Mouse (Mus musculus) C2C12 (cell line): ENCODE data around the gene Zbtb7b. TPM values are rescaled to one million over a fixed set of nuclear protein-coding genes. Genes with fewer than 3 reads are reported as not detected.

Experiments
- H3K27me3 ChIP-seq: one replicate; pipeline ENCODE4 v1.6.1; 2011; ENCODE audit not compliant: control insufficient read depth, insufficient read depth, insufficient read length
- H3K36me3 ChIP-seq: one replicate; pipeline ENCODE4 v1.6.1; 2011; ENCODE audit not compliant: control insufficient read depth, insufficient read depth
- H3K4me3 ChIP-seq: one replicate; pipeline ENCODE4 v1.5.1; 2011; ENCODE audit warnings: mild to moderate bottlenecking, control low read depth; ENCODE audit not compliant: poor library complexity, insufficient read depth, severe bottlenecking
- H3K79me2 ChIP-seq: one replicate; pipeline ENCODE4 v1.6.1; 2011; ENCODE audit not compliant: control insufficient read depth, insufficient read depth
- H3K79me3 ChIP-seq: one replicate; pipeline ENCODE4 v1.6.1; 2011; ENCODE audit warnings: low read depth, control low read depth
- H3ac ChIP-seq: one replicate; pipeline ENCODE3; 2011; ENCODE audit warnings: low read depth; ENCODE audit not compliant: control insufficient read depth, insufficient read length
- CEBPB ChIP-seq: IDR thresholded peaks from one replicate; pipeline ENCODE4 v1.6.1; 2011; ENCODE audit warnings: low read depth, mild to moderate bottlenecking, control low read depth, moderate library complexity
- CTCF ChIP-seq: IDR thresholded peaks from one replicate; pipeline ENCODE4 v1.5.1; 2011; ENCODE audit not compliant: control insufficient read depth, insufficient read depth, insufficient read length
- FOSL1 ChIP-seq: IDR thresholded peaks from one replicate; pipeline ENCODE4 v1.8.0; 2011; ENCODE audit warnings: mild to moderate bottlenecking, low read length; ENCODE audit not compliant: poor library complexity, insufficient read depth, severe bottlenecking
- MAX ChIP-seq: IDR thresholded peaks from one replicate; pipeline ENCODE4 v1.6.1; 2011; ENCODE audit warnings: mild to moderate bottlenecking, control low read depth
- MYOD1 ChIP-seq: IDR thresholded peaks from one replicate; pipeline ENCODE4 v1.6.1; 2011; ENCODE audit warnings: low read depth; ENCODE audit not compliant: control insufficient read depth, insufficient read length
- MYOG ChIP-seq: IDR thresholded peaks from one replicate; pipeline ENCODE4 v1.6.1; 2011; ENCODE audit not compliant: control insufficient read depth, insufficient read length; ENCODE audit errors: extremely low read depth
- USF1 ChIP-seq: IDR thresholded peaks from one replicate; pipeline ENCODE4 v1.6.1; 2011; ENCODE audit warnings: low read depth, mild to moderate bottlenecking, control low read depth, moderate library complexity
- polyA plus RNA-seq: library from polyadenylated mRNA; unstranded; fragments of >200 nt; fragmentation: generic; extraction: Trizol; gene quantifications from one replicate; pipeline ENCODE4 v1.2.1, GENCODE M21; 2012; ENCODE audit warnings: missing spikeins

Zbtb7b gene
- polyA plus RNA-seq, 1 experiment, result 29.5 TPM

DNA sequence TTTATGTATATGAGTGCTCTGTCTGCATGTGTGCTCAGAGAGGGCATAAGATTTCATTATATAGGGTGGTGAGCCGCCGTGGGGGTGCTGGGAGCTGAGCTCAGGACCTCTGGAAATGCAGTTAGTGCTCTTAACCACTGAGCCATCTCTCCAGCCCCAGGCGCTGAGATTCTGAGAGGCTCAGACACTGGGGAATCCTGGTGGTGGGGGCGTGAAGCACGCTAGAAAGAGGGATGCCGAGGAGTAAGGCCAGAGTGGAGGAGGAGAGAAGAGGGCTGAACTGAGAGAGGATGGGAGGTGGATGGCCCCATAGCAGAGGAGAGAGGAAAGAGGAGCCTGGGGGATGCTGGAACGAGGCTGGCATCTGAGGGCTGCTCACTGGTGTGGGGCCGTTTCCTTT lies 29.9 kb downstream of the Zbtb7b start:
- no peaks in the 10 kb centered on the region for H3K36me3 ChIP-seq
- H3K27me3 ChIP-seq, result peaks cover 41% of the 10 kb centered on the region
- H3K79me3 ChIP-seq, result no peaks in the 10 kb centered on the region
- no peak overlapping the region for H3K4me3 ChIP-seq
- no peak for TF ChIP-seq CTCF
- TF ChIP-seq FOSL1, result no peak
- no peak for TF ChIP-seq MYOD1
- no peak for TF ChIP-seq MAX
- no peak for TF ChIP-seq USF1
- TF ChIP-seq MYOG, result no peak
- TF ChIP-seq CEBPB, result no peak
- no peak overlapping the region for H3ac ChIP-seq
- H3K79me2 ChIP-seq, result no peaks in the 10 kb centered on the region

GRCm38 (mm10) chr3:89361675-89362074 lies 32.9 kb downstream of the Zbtb7b start, which contains the start of gene Dcst2:
Dcst2 (plus strand) TSS chr3:89361975.
- Histone ChIP-seq H3K27me3 (peaks cover 15% of the 10 kb centered on the region), H3K79me3 (no peaks in the 10 kb centered on the region), H3K4me3 (no peak within 1 kb of the TSS), H3ac (no peak within 1 kb of the TSS), H3K79me2 (no peaks in the 10 kb centered on the region), H3K36me3 (no peaks in the 10 kb centered on the region)
- TF ChIP-seq MYOG (no peak), MYOD1 (no peak), USF1 (no peak), CTCF (no peak), CEBPB (no peak), MAX (no peak)

DNA sequence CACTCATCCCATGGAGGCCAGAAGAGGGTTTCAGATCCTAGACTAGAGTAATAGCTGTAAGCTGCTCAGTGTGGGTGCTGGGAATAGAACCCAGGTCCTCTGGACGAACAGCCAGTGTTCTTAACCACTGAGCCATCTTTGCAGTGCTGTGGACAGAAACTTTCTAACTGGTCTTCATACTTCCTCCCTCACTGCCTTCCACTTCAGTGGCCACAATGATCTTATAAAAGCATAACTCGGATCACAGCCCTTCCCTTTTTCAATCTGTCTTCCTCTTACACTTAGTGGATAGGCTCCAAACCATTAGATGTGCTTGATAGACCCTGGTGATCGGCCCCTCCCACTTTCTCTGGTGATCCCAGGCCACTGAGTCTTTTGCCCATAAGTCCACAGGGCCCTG lies 34.3 kb downstream of the Zbtb7b start:
- no peaks in the 10 kb centered on the region for H3K79me3 ChIP-seq
- TF ChIP-seq CEBPB (no peak), MAX (no peak), FOSL1 (no peak), MYOD1 (no peak), CTCF (no peak), MYOG (no peak), USF1 (no peak)
- peaks cover 14% of the 10 kb centered on the region for H3K27me3 ChIP-seq
- no peaks in the 10 kb centered on the region for H3K36me3 ChIP-seq
- H3K79me2 ChIP-seq, result no peaks in the 10 kb centered on the region
- no peak overlapping the region for H3ac ChIP-seq
- H3K4me3 ChIP-seq, result no peak overlapping the region

GRCm38 (mm10) chr3:89359630-89360029 lies 34.9 kb downstream of the Zbtb7b start:
- TF ChIP-seq CEBPB (no peak), MYOG (no peak)
- Histone ChIP-seq H3K79me3 (no peaks in the 10 kb centered on the region), H3ac (no peak overlapping the region)

DNA sequence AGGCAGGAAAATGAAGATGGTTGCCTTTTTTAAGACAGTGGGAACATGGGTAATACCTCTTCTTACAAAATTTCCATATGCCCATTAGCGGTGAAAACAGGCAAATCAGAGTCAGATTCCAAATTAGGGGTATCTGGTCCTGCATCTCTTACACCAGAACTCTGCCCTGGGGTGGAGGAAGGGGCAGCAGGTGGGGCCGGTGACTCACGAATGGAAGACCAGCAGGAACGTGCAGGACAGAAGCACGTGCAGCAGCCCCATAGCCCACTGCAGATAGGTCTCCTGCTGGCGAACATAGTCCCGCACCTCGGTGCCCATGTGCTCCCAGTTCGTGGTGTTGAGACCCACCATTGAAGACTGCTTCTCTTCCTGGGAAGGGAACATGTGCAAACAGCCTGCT lies 38.5 kb downstream of the Zbtb7b start:
- Histone ChIP-seq H3K79me3 (no peaks in the 10 kb centered on the region), H3K79me2 (no peaks in the 10 kb centered on the region), H3K36me3 (no peaks in the 10 kb centered on the region), H3K27me3 (peaks cover 8% of the 10 kb centered on the region), H3ac (no peak overlapping the region), H3K4me3 (no peak overlapping the region)
- TF ChIP-seq CTCF (no peak), USF1 (no peak), CEBPB (no peak), FOSL1 (no peak)

More at GRCm38 (mm10) chr3:89359630-89360029, 34.9 kb downstream of the Zbtb7b start:
- peaks cover 8% of the 10 kb centered on the region for H3K27me3 ChIP-seq
- H3K36me3 ChIP-seq, result no peaks in the 10 kb centered on the region
- H3K4me3 ChIP-seq, result no peak overlapping the region
- no peaks in the 10 kb centered on the region for H3K79me2 ChIP-seq

DNA sequence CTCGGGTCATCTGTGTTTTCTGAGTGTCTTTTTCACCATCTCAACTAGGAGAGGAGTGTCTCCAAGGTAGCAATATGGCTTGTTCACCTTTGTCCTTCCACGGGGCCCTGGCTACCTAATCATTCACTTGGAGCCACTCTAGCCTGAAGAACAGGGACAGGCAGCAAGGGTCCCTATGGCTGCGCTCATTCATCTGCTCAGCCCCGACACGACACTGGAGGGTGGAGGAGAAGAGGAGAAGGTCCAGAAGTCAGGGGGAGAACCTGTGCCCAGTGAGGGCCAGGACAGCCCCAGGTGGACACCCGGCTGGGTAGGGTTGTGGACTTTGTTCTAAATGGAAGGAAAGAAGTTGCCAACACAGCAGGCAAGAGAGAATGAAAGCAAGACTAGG lies 39.1 kb downstream of the Zbtb7b start:
- no peaks in the 10 kb centered on the region for H3K79me3 ChIP-seq
- TF ChIP-seq CTCF (no peak), FOSL1 (no peak), MAX (no peak), MYOG (no peak), CEBPB (no peak), MYOD1 (no peak), USF1 (no peak)
- H3K4me3 ChIP-seq, result no peak overlapping the region
- H3K27me3 ChIP-seq, result peaks cover 8% of the 10 kb centered on the region
- no peak overlapping the region for H3ac ChIP-seq
- H3K79me2 ChIP-seq, result no peaks in the 10 kb centered on the region
- no peaks in the 10 kb centered on the region for H3K36me3 ChIP-seq
